Mouse (Mus musculus) forebrain, embryonic 16.5 days (tissue): ENCODE data around the gene Ormdl2. TPM values are rescaled to one million over a fixed set of nuclear protein-coding genes. Genes with fewer than 3 reads are reported as not detected.
A peak's percentile ranks its signal among the peaks of the same experiment; 100 is the strongest.
"Not testable (repeated sequence)": the region's sequence is repeated elsewhere in the genome, so short reads cannot be mapped to it uniquely, and the experiment has no call there.

Experiments
- ATAC-seq: fragments of 200-750 bp; cut with Nextera tagmentation; 2 replicates; pipeline ENCODE4 v1.8.0; 2017; ENCODE audit warnings: mild to moderate bottlenecking, moderate library complexity
- H3K27ac ChIP-seq: fragments of 300-500 bp; sonication (generic); 2 replicates; pipeline ENCODE4 v1.5.1; 2014; ENCODE audit warnings: low read length, control low read depth
- H3K27me3 ChIP-seq: fragments of 300-500 bp; sonication (generic); replicated peaks from 2 replicates; pipeline ENCODE4 v1.6.1; 2014; ENCODE audit warnings: low read length; ENCODE audit not compliant: control insufficient read depth, insufficient read depth
- H3K36me3 ChIP-seq: fragments of 300-500 bp; sonication (generic); 2 replicates; pipeline ENCODE4 v1.6.1; 2014; ENCODE audit not compliant: control insufficient read depth, insufficient read depth
- H3K4me1 ChIP-seq: fragments of 300-500 bp; sonication (generic); replicated peaks from 2 replicates; pipeline ENCODE4 v1.6.1; 2014; ENCODE audit warnings: low read length; ENCODE audit not compliant: control insufficient read depth, insufficient read depth
- H3K4me2 ChIP-seq: fragments of 300-500 bp; sonication (generic); 2 replicates; pipeline ENCODE4 v1.6.1; 2014; ENCODE audit warnings: mild to moderate bottlenecking, low read length, control low read depth
- H3K4me3 ChIP-seq: fragments of 300-500 bp; sonication (generic); replicated peaks from 2 replicates; pipeline ENCODE4 v1.5.1; 2014; ENCODE audit warnings: mild to moderate bottlenecking, low read length, control low read depth
- H3K9ac ChIP-seq: fragments of 300-500 bp; sonication (generic); replicated peaks from 2 replicates; pipeline ENCODE4 v1.6.1; 2014; ENCODE audit warnings: low read depth, low read length, control low read depth
- H3K9me3 ChIP-seq: fragments of 300-500 bp; sonication (generic); 2 replicates; pipeline ENCODE4 v1.6.1; 2016; ENCODE audit warnings: low read length; ENCODE audit not compliant: control insufficient read depth
- WGBS: fragments of 180-500 bp; shearing (Covaris S2); extraction: QIAGEN DNeasy Blood & Tissue Kit; methylation state at CpG from one replicate; pipeline ENCODE4 v1.1.7; 2014; 5-methylcytosine and 5-hydroxymethylcytosine counted together
- polyA plus RNA-seq: library from polyadenylated mRNA; unstranded; fragments of >200 nt; fragmentation: Nextera tagmentation; extraction: Ambion mirVana; gene quantifications from 2 replicates; pipeline ENCODE4 v1.2.1, GENCODE M21; 2015

The Ormdl2 gene
- polyA plus RNA-seq, 1 experiment from 2014 or later, result 20.9 TPM

GRCm38 (mm10) chr10:128840612-128841011 is 19.2 kb upstream of the Ormdl2 start:
- Histone ChIP-seq H3K4me2 (no peak overlapping the region), H3K4me1 (no peaks in the 10 kb centered on the region), H3K27ac (no peak overlapping the region), H3K9ac (no peak overlapping the region), H3K36me3 (peaks cover 15% of the 10 kb centered on the region), H3K4me3 (no peak overlapping the region), H3K9me3 (no peaks in the 10 kb centered on the region), H3K27me3 (no peaks in the 10 kb centered on the region)
- no peak for ATAC-seq

GRCm38 (mm10) chr10:128839434-128839833 is 18.0 kb upstream of the Ormdl2 start:
- Histone ChIP-seq H3K27ac (no peak overlapping the region), H3K4me3 (no peak overlapping the region), H3K4me2 (no peak overlapping the region), H3K9ac (no peak overlapping the region), H3K27me3 (no peaks in the 10 kb centered on the region), H3K36me3 (peaks cover 16% of the 10 kb centered on the region), H3K4me1 (no peaks in the 10 kb centered on the region), H3K9me3 (no peaks in the 10 kb centered on the region)
- no peak for ATAC-seq

GRCm38 (mm10) chr10:128837400-128837799 is 16.0 kb upstream of the Ormdl2 start:
- H3K36me3 ChIP-seq, result peaks cover 18% of the 10 kb centered on the region
- H3K27me3 ChIP-seq, result no peaks in the 10 kb centered on the region
- H3K4me1 ChIP-seq, result no peaks in the 10 kb centered on the region
- no peak overlapping the region for H3K9ac ChIP-seq
- no peaks in the 10 kb centered on the region for H3K9me3 ChIP-seq
- H3K4me3 ChIP-seq, result no peak overlapping the region
- no peak overlapping the region for H3K27ac ChIP-seq
- no peak for ATAC-seq
- H3K4me2 ChIP-seq, result no peak overlapping the region

GRCm38 (mm10) chr10:128823821-128824220 is 2.4 kb upstream of the Ormdl2 start:
- H3K27me3 ChIP-seq, result no peaks in the 10 kb centered on the region
- H3K4me3 ChIP-seq, result no peak overlapping the region
- over 99% methylated on average over 9 of the region's 9 CpGs for WGBS
- ATAC-seq, result no peak
- peaks cover 16% of the 10 kb centered on the region for H3K4me1 ChIP-seq
- H3K9me3 ChIP-seq, result no peaks in the 10 kb centered on the region
- no peak overlapping the region for H3K9ac ChIP-seq
- 0 out of 2 replicates have a peak, but pooled peaks cover 2% of the 10 kb centered on the region for H3K36me3 ChIP-seq
- no peak overlapping the region for H3K27ac ChIP-seq
- no peak overlapping the region for H3K4me2 ChIP-seq

- ATAC-seq, H3K4me3 ChIP-seq, H3K9ac ChIP-seq, H3K36me3 ChIP-seq, H3K9me3 ChIP-seq, H3K27ac ChIP-seq, H3K27me3 ChIP-seq: not testable (repeated sequence)
- Histone ChIP-seq H3K4me1 (peaks cover 16% of the 10 kb centered on the region), H3K4me2 (peak overlapping the region; percentile 77)
- WGBS, result 79% methylated on average over 4 of the region's 4 CpGs
Observed at GRCm38 (mm10) chr10:128823087-128823486, 1.6 kb upstream of the Ormdl2 start.

- no peak overlapping the region for H3K27ac ChIP-seq
- no peaks in the 10 kb centered on the region for H3K27me3 ChIP-seq
- H3K9ac ChIP-seq, result peak overlapping the region; percentile 77
- H3K4me3 ChIP-seq, result peak overlapping the region; percentile 75
- H3K36me3 ChIP-seq, result peaks cover 9% of the 10 kb centered on the region
- peak overlapping the region; percentile 77 for H3K4me2 ChIP-seq
- H3K9me3 ChIP-seq, result no peaks in the 10 kb centered on the region
- peaks cover 16% of the 10 kb centered on the region for H3K4me1 ChIP-seq
- ATAC-seq, result no peak
- WGBS, result 4% methylated on average over 13 of the region's 13 CpGs
Observed at GRCm38 (mm10) chr10:128822135-128822534, 690 bp upstream of the Ormdl2 start.

GRCm38 (mm10) chr10:128820217-128820616 is 1.2 kb downstream of the Ormdl2 start:
- Histone ChIP-seq H3K27ac (no peak overlapping the region), H3K4me1 (peaks cover 16% of the 10 kb centered on the region), H3K4me2 (no peak overlapping the region), H3K9ac (no peak overlapping the region), H3K9me3 (no peaks in the 10 kb centered on the region), H3K36me3 (peaks cover 19% of the 10 kb centered on the region), H3K4me3 (no peak overlapping the region), H3K27me3 (no peaks in the 10 kb centered on the region)
- ATAC-seq, result no peak
- WGBS, result 85% methylated on average over 4 of the region's 4 CpGs

GRCm38 (mm10) chr10:128817033-128817432 is 4.4 kb downstream of the Ormdl2 start, which contains the start of gene Sarnp:
TSS of gene Sarnp (plus strand) at chr10:128817333.
- H3K27ac ChIP-seq, result no peak within 1 kb of the TSS
- no peaks in the 10 kb centered on the region for H3K27me3 ChIP-seq
- H3K4me2 ChIP-seq, result no peak within 1 kb of the TSS
- no peak for ATAC-seq
- H3K4me3 ChIP-seq, result no peak within 1 kb of the TSS
- H3K4me1 ChIP-seq, result peaks cover 5% of the 10 kb centered on the region
- H3K36me3 ChIP-seq, result peaks cover 28% of the 10 kb centered on the region
- 94% methylated on average over 13 of the region's 13 CpGs for WGBS
- H3K9me3 ChIP-seq, result no peaks in the 10 kb centered on the region
- no peak within 1 kb of the TSS for H3K9ac ChIP-seq

- Histone ChIP-seq H3K36me3 (no peaks in the 10 kb centered on the region), H3K27ac (no peak overlapping the region), H3K4me2 (peak overlapping the region; percentile 76), H3K4me3 (peak overlapping the region; percentile 18), H3K4me1 (peaks cover 53% of the 10 kb centered on the region), H3K9me3 (no peaks in the 10 kb centered on the region), H3K27me3 (no peaks in the 10 kb centered on the region), H3K9ac (0 out of 2 replicates have a peak overlapping the region, but pooled peaks have one; percentile 28)
- no peak for ATAC-seq
- 87% methylated on average over 8 of the region's 8 CpGs for WGBS
Observed at GRCm38 (mm10) chr10:128807018-128807417, 14.4 kb downstream of the Ormdl2 start.

- ATAC-seq, result no peak
- Histone ChIP-seq H3K9me3 (no peaks in the 10 kb centered on the region), H3K27ac (peak overlapping the region; percentile 98), H3K27me3 (no peaks in the 10 kb centered on the region), H3K9ac (peak overlapping the region; percentile 85), H3K4me2 (peak overlapping the region; percentile 76), H3K4me1 (peaks cover 53% of the 10 kb centered on the region), H3K4me3 (peak overlapping the region; percentile 87), H3K36me3 (no peaks in the 10 kb centered on the region)
- 65% methylated on average over 6 of the region's 6 CpGs for WGBS
Observed at GRCm38 (mm10) chr10:128806086-128806485, 15.4 kb downstream of the Ormdl2 start.
